Comparison of ENCODE assay signal across 8 mouse cellular contexts in genomic region chr12:3808396-3808981, GRCm38 (mm10). TPM values are rescaled to one million over a fixed set of nuclear protein-coding genes. Genes with fewer than 3 reads are reported as not detected.
DNase-seq lines count a peak whose midpoint lies in the region; ATAC-seq and TF ChIP-seq lines count a peak whose summit lies in the region.

No protein-coding gene starts in this region.

- no peaks in the 10 kb centered on the region for H3K9me3 ChIP-seq in lung, embryonic 15.5 days
- no peaks in the 10 kb centered on the region for H3K9me3 ChIP-seq in heart, postnatal 0 days (replicated peaks; ENCODE audit: control insufficient read depth, low read length)
- no peaks in the 10 kb centered on the region for H3K9me3 ChIP-seq in limb, embryonic 12.5 days

- peak overlapping the region; percentile 97 for H3K27ac ChIP-seq in lung, embryonic 15.5 days
- H3K27ac ChIP-seq in brown adipose tissue, adult 24 weeks (replicated peaks; ENCODE audit: low read depth, low read length) = no peak overlapping the region
- H3K27ac ChIP-seq in heart, postnatal 0 days (ENCODE audit: low read depth) = peak overlapping the region; percentile 96
- peak overlapping the region; percentile 94 for H3K27ac ChIP-seq in limb, embryonic 12.5 days
- peak overlapping the region; percentile 98 for H3K27ac ChIP-seq in olfactory bulb, adult 2 months (ENCODE audit: insufficient read depth, low read depth, low read length)

- 0 out of 2 replicates have a peak, but pooled peaks have one; percentile 1 for ATAC-seq in lung, embryonic 15.5 days (ENCODE audit: borderline replicate concordance, extremely low read depth, low FRiP score, low TSS enrichment)
- no peak for ATAC-seq in heart, postnatal 0 days (ENCODE audit: insufficient read depth, low read depth)
- ATAC-seq in limb, embryonic 12.5 days (ENCODE audit: insufficient number of reproducible peaks, insufficient read depth, low FRiP score, low TSS enrichment, low read depth) = peak; percentile 5; the same call in 1 of the 2 replicates

- H3K4me3 ChIP-seq in lung, embryonic 15.5 days = peak overlapping the region; percentile 91
- H3K4me3 ChIP-seq in brown adipose tissue, adult 24 weeks (ENCODE audit: insufficient read depth, low read depth, low read length) = peak overlapping the region; percentile 87
- peak overlapping the region; percentile 97 for H3K4me3 ChIP-seq in heart, postnatal 0 days (ENCODE audit: low read depth, low read length)
- peak overlapping the region; percentile 92 for H3K4me3 ChIP-seq in limb, embryonic 12.5 days (replicated peaks)
- peak overlapping the region; percentile 86 for H3K4me3 ChIP-seq in olfactory bulb, adult 2 months (ENCODE audit: insufficient read depth, low read depth, low read length)

- peak overlapping the region; percentile 61 for H3K4me2 ChIP-seq in lung, embryonic 15.5 days
- peak overlapping the region; percentile 88 for H3K4me2 ChIP-seq in heart, postnatal 0 days (ENCODE audit: low read depth, low read length)
- H3K4me2 ChIP-seq in limb, embryonic 12.5 days = peak overlapping the region; percentile 80

- no peak for DNase-seq in lung, postnatal 14 days
- DNase-seq in heart, postnatal 0 days (ENCODE audit: low spot score) = no peak
- DNase-seq in ovary, postnatal 14 days (ENCODE audit: low spot score) = no peak
- no peak for DNase-seq in thymus, postnatal 36 days

- no peaks in the 10 kb centered on the region for H3K36me3 ChIP-seq in lung, embryonic 15.5 days
- no peaks in the 10 kb centered on the region for H3K36me3 ChIP-seq in heart, postnatal 0 days (replicated peaks; ENCODE audit: control insufficient read depth, insufficient read depth, low read length)
- H3K36me3 ChIP-seq in limb, embryonic 12.5 days = 0 out of 2 replicates have a peak, but pooled peaks cover 3% of the 10 kb centered on the region

- no peak for TF ChIP-seq CTCF in heart, postnatal 0 days (IDR thresholded peaks at IDR 0.05; ENCODE audit: low read depth)
- no peak for TF ChIP-seq CTCF in olfactory bulb, adult 2 months (IDR thresholded peaks at IDR 0.05; ENCODE audit: insufficient read depth, low read depth, low read length)

- WGBS in lung, embryonic 15.5 days = 11% methylated on average over 10 of the region's 10 CpGs
- WGBS in heart, postnatal 0 days = 13% methylated on average over 10 of the region's 10 CpGs
- WGBS in limb, embryonic 12.5 days = 4% methylated on average over 10 of the region's 10 CpGs
- WGBS in olfactory bulb, adult 2 months = 4% methylated on average over 10 of the region's 10 CpGs

- no peaks in the 10 kb centered on the region for H3K27me3 ChIP-seq in lung, embryonic 15.5 days
- no peaks in the 10 kb centered on the region for H3K27me3 ChIP-seq in heart, postnatal 0 days (ENCODE audit: control insufficient read depth, insufficient read depth, low read length)
- peaks cover 11% of the 10 kb centered on the region; the same call in 1 of the 2 replicates for H3K27me3 ChIP-seq in limb, embryonic 12.5 days

- TF ChIP-seq EP300 in heart, postnatal 0 days (IDR thresholded peaks at IDR 0.05; ENCODE audit: low read depth) = no peak

- peaks cover 53% of the 10 kb centered on the region for H3K4me1 ChIP-seq in lung, embryonic 15.5 days
- peaks cover 24% of the 10 kb centered on the region for H3K4me1 ChIP-seq in brown adipose tissue, adult 24 weeks (ENCODE audit: control insufficient read depth, insufficient read depth, insufficient read length, low read length)
- peaks cover 46% of the 10 kb centered on the region for H3K4me1 ChIP-seq in heart, postnatal 0 days (ENCODE audit: control insufficient read depth, insufficient read depth)
- peaks cover 53% of the 10 kb centered on the region for H3K4me1 ChIP-seq in limb, embryonic 12.5 days (replicated peaks)
- peaks cover 47% of the 10 kb centered on the region for H3K4me1 ChIP-seq in olfactory bulb, adult 2 months (ENCODE audit: control insufficient read depth, insufficient read depth, low read length)

- TF ChIP-seq POLR2A in olfactory bulb, adult 2 months (IDR thresholded peaks at IDR 0.05; ENCODE audit: insufficient read depth, low read depth, low read length) = no peak

- H3K9ac ChIP-seq in lung, embryonic 15.5 days = peak overlapping the region; percentile 89
- peak overlapping the region; percentile 95 for H3K9ac ChIP-seq in heart, postnatal 0 days (replicated peaks; ENCODE audit: low read depth, low read length)
- peak overlapping the region; percentile 96 for H3K9ac ChIP-seq in limb, embryonic 12.5 days (replicated peaks)

RNA-seq across cellular contexts. Expression of gene Dnmt3a, which starts 2.7 kb away (rescaled TPM):
- 144 and 151 TPM in 2 replicates for polyA plus RNA-seq in lung, embryonic 15.5 days (2015; fragmentation: Nextera tagmentation; extraction: Ambion mirVana)
- polyA plus RNA-seq in brown adipose tissue, adult 24 weeks (2012; ENCODE audit: insufficient read depth, insufficient read length, missing spikeins) = 11.8 and 12.6 TPM in 2 replicates
- 31.7 and 32.8 TPM in 2 replicates for total RNA-seq in heart, postnatal 0 days (2014; rRNA removed; ENCODE audit: low replicate concordance)
- polyA plus RNA-seq in heart, postnatal 0 days (2015; fragmentation: Nextera tagmentation; extraction: Ambion mirVana) = 71.5 and 76.0 TPM in 2 replicates
- polyA plus RNA-seq in limb, embryonic 12.5 days (2016; fragmentation: Nextera tagmentation; extraction: Ambion mirVana) = 260 and 282 TPM in 2 replicates
- not detected in 2 replicates for polyA plus RNA-seq in olfactory bulb, adult 2 months (2012; ENCODE audit: insufficient read depth, insufficient read length, low replicate concordance, missing spikeins)
